Mouse (Mus musculus) heart, embryonic 11.5 days (tissue): Measurements from ENCODE around the gene Cobl. TPM values are rescaled to one million over a fixed set of nuclear protein-coding genes. Genes with fewer than 3 reads are reported as not detected.
A peak's percentile ranks its signal among the peaks of the same experiment; 100 is the strongest.

Experiments
- ATAC-seq: fragments of 200-750 bp; cut with Nextera tagmentation; replicated peaks from 2 replicates; pipeline ENCODE4 v1.8.0; 2017; ENCODE audit warnings: moderate library complexity; ENCODE audit not compliant: insufficient number of reproducible peaks, low FRiP score, low TSS enrichment
- H3K27ac ChIP-seq: fragments of 300-500 bp; sonication (generic); 2 replicates; pipeline ENCODE4 v1.5.1; 2014; ENCODE audit warnings: mild to moderate bottlenecking, low read depth, low read length
- H3K27me3 ChIP-seq: fragments of 300-500 bp; sonication (generic); 2 replicates; pipeline ENCODE4 v1.6.1; 2014; ENCODE audit warnings: mild to moderate bottlenecking, low read length, mixed read lengths; ENCODE audit not compliant: control insufficient read depth, insufficient read depth
- H3K36me3 ChIP-seq: fragments of 300-500 bp; sonication (generic); 2 replicates; pipeline ENCODE4 v1.6.1; 2014; ENCODE audit warnings: mild to moderate bottlenecking, low read length, moderate library complexity, mixed read lengths; ENCODE audit not compliant: control insufficient read depth, insufficient read depth
- H3K4me1 ChIP-seq: fragments of 300-500 bp; sonication (generic); 2 replicates; pipeline ENCODE4 v1.6.1; 2014; ENCODE audit warnings: low read length; ENCODE audit not compliant: control insufficient read depth, insufficient read depth
- H3K4me2 ChIP-seq: fragments of 300-500 bp; sonication (generic); 2 replicates; pipeline ENCODE4 v1.6.1; 2014; ENCODE audit warnings: mild to moderate bottlenecking, moderate library complexity
- H3K4me3 ChIP-seq: fragments of 300-500 bp; sonication (generic); 2 replicates; pipeline ENCODE4 v1.5.1; 2014; ENCODE audit warnings: low read depth, low read length
- H3K9ac ChIP-seq: fragments of 300-500 bp; sonication (generic); 2 replicates; pipeline ENCODE4 v1.6.1; 2014; ENCODE audit warnings: mild to moderate bottlenecking, low read depth, low read length, moderate library complexity
- H3K9me3 ChIP-seq: fragments of 300-500 bp; sonication (generic); replicated peaks from 2 replicates; pipeline ENCODE4 v1.6.1; 2016; ENCODE audit warnings: low read length; ENCODE audit not compliant: control insufficient read depth
- WGBS: fragments of 180-500 bp; shearing (Covaris S2); extraction: QIAGEN DNeasy Blood & Tissue Kit; methylation state at CpG from one replicate; pipeline ENCODE4 v1.1.7; 2014; ENCODE audit not compliant: insufficient replicate concordance; 5-methylcytosine and 5-hydroxymethylcytosine counted together
- polyA plus RNA-seq: library from polyadenylated mRNA; unstranded; fragments of >200 nt; fragmentation: Nextera tagmentation; extraction: Ambion mirVana; gene quantifications from 2 replicates; pipeline ENCODE4 v1.2.1, GENCODE M21; 2014

Cobl gene
- polyA plus RNA-seq, 1 experiment from 2014 or later: 31.4 TPM

- H3K4me1 ChIP-seq: peaks cover 22% of the 10 kb centered on the region
- H3K27ac ChIP-seq: peak overlapping the region; percentile 58; the same call in 1 of the 2 replicates
- no peak for ATAC-seq
- no peak overlapping the region for H3K4me2 ChIP-seq
- H3K4me3 ChIP-seq: no peak overlapping the region
- H3K9ac ChIP-seq: no peak overlapping the region
- no peaks in the 10 kb centered on the region for H3K36me3 ChIP-seq
- H3K27me3 ChIP-seq: no peaks in the 10 kb centered on the region
- 37% methylated on average over 3 of the region's 3 CpGs for WGBS
- H3K9me3 ChIP-seq: no peaks in the 10 kb centered on the region
These were observed 70.6 kb downstream of the Cobl start for GRCm38 (mm10) chr11:12394151-12394550.

- Histone ChIP-seq H3K9me3 (no peaks in the 10 kb centered on the region), H3K4me3 (no peak overlapping the region), H3K4me1 (peaks cover 11% of the 10 kb centered on the region), H3K36me3 (no peaks in the 10 kb centered on the region), H3K27me3 (no peaks in the 10 kb centered on the region), H3K27ac (no peak overlapping the region), H3K9ac (no peak overlapping the region), H3K4me2 (no peak overlapping the region)
- no peak for ATAC-seq
- 58% methylated on average over 2 of the region's 2 CpGs for WGBS
These were observed 79.9 kb downstream of the Cobl start for GRCm38 (mm10) chr11:12384826-12385225.

- Histone ChIP-seq H3K36me3 (no peaks in the 10 kb centered on the region), H3K27ac (no peak overlapping the region), H3K9ac (no peak overlapping the region), H3K27me3 (no peaks in the 10 kb centered on the region), H3K4me1 (peaks cover 11% of the 10 kb centered on the region), H3K4me2 (no peak overlapping the region), H3K9me3 (no peaks in the 10 kb centered on the region), H3K4me3 (no peak overlapping the region)
- 63% methylated on average over 4 of the region's 4 CpGs for WGBS
- no peak for ATAC-seq
These were observed 81.8 kb downstream of the Cobl start for GRCm38 (mm10) chr11:12382991-12383390.

GRCm38 (mm10) chr11:12381096-12381495, 83.7 kb downstream of the Cobl start:
- ATAC-seq: no peak
- Histone ChIP-seq H3K27ac (no peak overlapping the region), H3K9ac (no peak overlapping the region), H3K4me3 (no peak overlapping the region), H3K4me2 (no peak overlapping the region), H3K36me3 (no peaks in the 10 kb centered on the region), H3K4me1 (peaks cover 11% of the 10 kb centered on the region), H3K9me3 (no peaks in the 10 kb centered on the region), H3K27me3 (no peaks in the 10 kb centered on the region)
- WGBS: 67% methylated on average over 3 of the region's 3 CpGs

GRCm38 (mm10) chr11:12376628-12377027, 88.1 kb downstream of the Cobl start:
- no peaks in the 10 kb centered on the region for H3K9me3 ChIP-seq
- H3K27ac ChIP-seq: no peak overlapping the region
- no peak overlapping the region for H3K4me2 ChIP-seq
- no peaks in the 10 kb centered on the region for H3K36me3 ChIP-seq
- H3K9ac ChIP-seq: no peak overlapping the region
- no peaks in the 10 kb centered on the region; the same call in 1 of the 2 replicates for H3K27me3 ChIP-seq
- WGBS: 69% methylated on average over 3 of the region's 3 CpGs
- no peak overlapping the region for H3K4me3 ChIP-seq
- no peaks in the 10 kb centered on the region for H3K4me1 ChIP-seq
- ATAC-seq: no peak

- Histone ChIP-seq H3K27me3 (no peaks in the 10 kb centered on the region; the same call in 1 of the 2 replicates), H3K4me1 (no peaks in the 10 kb centered on the region), H3K4me3 (no peak overlapping the region), H3K27ac (no peak overlapping the region), H3K4me2 (no peak overlapping the region), H3K9me3 (no peaks in the 10 kb centered on the region), H3K9ac (no peak overlapping the region; the same call in 1 of the 2 replicates), H3K36me3 (no peaks in the 10 kb centered on the region)
- WGBS: 32% methylated on average over 12 of the region's 12 CpGs
- ATAC-seq: peak; percentile 75
These were observed 91.4 kb downstream of the Cobl start for GRCm38 (mm10) chr11:12373106-12374098.

- H3K4me2 ChIP-seq: no peak overlapping the region
- no peaks in the 10 kb centered on the region; the same call in 1 of the 2 replicates for H3K27me3 ChIP-seq
- H3K9ac ChIP-seq: no peak overlapping the region
- H3K4me3 ChIP-seq: no peak overlapping the region
- no peaks in the 10 kb centered on the region for H3K36me3 ChIP-seq
- no peak for ATAC-seq
- H3K9me3 ChIP-seq: no peaks in the 10 kb centered on the region
- H3K4me1 ChIP-seq: no peaks in the 10 kb centered on the region
- H3K27ac ChIP-seq: no peak overlapping the region
These were observed 93.8 kb downstream of the Cobl start for GRCm38 (mm10) chr11:12370957-12371356.

- ATAC-seq: no peak
- Histone ChIP-seq H3K27ac (no peak overlapping the region), H3K4me2 (no peak overlapping the region), H3K9me3 (no peaks in the 10 kb centered on the region), H3K4me3 (no peak overlapping the region), H3K36me3 (no peaks in the 10 kb centered on the region), H3K27me3 (no peaks in the 10 kb centered on the region), H3K4me1 (no peaks in the 10 kb centered on the region), H3K9ac (no peak overlapping the region)
- WGBS: 71% methylated on average over 5 of the region's 5 CpGs
These were observed 97.2 kb downstream of the Cobl start for GRCm38 (mm10) chr11:12367426-12368178.
